Mouse (Mus musculus) sigmoid colon, adult 10 weeks (tissue): Measurements from ENCODE around the gene Polr3gl. TPM values are rescaled to one million over a fixed set of nuclear protein-coding genes. Genes with fewer than 3 reads are reported as not detected.

Experiments used
- polyA plus RNA-seq: library from polyadenylated mRNA; stranded (reverse); fragments of 350-450 nt; fragmentation: Illumina TruSeq; extraction: RNeasy Lipid Tissue Mini Kit (QIAGEN cat#74804); gene quantifications from one replicate; pipeline ENCODE4 v1.2.3, GENCODE M21; 2014; ENCODE audit warnings: low read depth, low replicate concordance

Gene Polr3gl
- 65.4 TPM for polyA plus RNA-seq

DNA sequence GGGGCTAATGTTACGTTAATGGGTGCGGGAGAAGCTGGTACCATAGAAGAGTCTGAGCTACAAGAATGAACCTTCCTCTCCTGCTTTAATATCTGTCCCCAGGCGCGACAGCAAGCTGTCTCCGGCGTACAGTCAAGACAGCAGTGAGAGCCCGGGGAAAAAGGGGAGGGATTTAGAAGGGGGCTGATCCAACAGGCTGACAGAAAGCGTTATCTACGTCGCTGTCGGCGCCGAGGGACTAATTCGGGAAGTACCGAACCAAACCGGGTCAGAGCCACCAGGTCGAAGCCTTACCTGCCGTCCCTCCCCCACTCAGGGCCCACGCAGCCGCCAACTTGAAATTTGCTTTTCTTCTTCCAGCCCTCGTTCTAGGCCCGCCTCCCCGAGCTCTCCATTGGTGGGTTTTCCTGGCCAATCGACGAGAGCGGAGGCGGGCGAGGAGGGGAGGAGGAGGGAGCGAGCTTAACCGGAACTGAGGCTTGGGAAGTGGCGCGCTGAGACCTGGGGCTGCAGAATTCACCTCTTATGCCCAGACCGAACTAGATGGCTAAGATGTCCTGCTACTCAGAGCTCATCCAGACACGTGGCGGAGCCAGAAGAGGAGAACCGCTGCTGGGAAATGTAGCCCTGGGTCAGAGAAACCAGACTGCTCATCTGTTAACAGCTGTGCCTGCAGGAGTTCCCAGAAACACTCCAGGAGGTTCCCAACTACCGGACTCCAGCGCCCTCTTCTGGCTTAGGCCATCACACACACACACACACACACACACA, at the start of gene Polr3gl:
Polr3gl (minus strand) TSS at position 392 of the 771 bp plus-strand sequence.

GRCm38 (mm10) chr3:96634928-96635879, 41.2 kb upstream of the Polr3gl start, which contains the start of the genes Pex11b and Gm42957:
TSS of gene Pex11b (plus strand) at chr3:96635376.
TSS of gene Gm42957 (plus strand) at chr3:96635474.

GRCm38 (mm10) chr3:96629729-96630600, 36.0 kb upstream of the Polr3gl start, which contains the start of gene Rbm8a:
TSS of gene Rbm8a (plus strand) at chr3:96629933.

GRCm38 (mm10) chr3:96600639-96601250, 6.8 kb upstream of the Polr3gl start, which contains the start of gene Lix1l:
TSS of gene Lix1l (plus strand) at chr3:96601149.

GRCm38 (mm10) chr3:96596228-96596707, 2.3 kb upstream of the Polr3gl start, which contains the start of gene Ankrd34a:
TSS of gene Ankrd34a (plus strand) at chr3:96596636.

DNA sequence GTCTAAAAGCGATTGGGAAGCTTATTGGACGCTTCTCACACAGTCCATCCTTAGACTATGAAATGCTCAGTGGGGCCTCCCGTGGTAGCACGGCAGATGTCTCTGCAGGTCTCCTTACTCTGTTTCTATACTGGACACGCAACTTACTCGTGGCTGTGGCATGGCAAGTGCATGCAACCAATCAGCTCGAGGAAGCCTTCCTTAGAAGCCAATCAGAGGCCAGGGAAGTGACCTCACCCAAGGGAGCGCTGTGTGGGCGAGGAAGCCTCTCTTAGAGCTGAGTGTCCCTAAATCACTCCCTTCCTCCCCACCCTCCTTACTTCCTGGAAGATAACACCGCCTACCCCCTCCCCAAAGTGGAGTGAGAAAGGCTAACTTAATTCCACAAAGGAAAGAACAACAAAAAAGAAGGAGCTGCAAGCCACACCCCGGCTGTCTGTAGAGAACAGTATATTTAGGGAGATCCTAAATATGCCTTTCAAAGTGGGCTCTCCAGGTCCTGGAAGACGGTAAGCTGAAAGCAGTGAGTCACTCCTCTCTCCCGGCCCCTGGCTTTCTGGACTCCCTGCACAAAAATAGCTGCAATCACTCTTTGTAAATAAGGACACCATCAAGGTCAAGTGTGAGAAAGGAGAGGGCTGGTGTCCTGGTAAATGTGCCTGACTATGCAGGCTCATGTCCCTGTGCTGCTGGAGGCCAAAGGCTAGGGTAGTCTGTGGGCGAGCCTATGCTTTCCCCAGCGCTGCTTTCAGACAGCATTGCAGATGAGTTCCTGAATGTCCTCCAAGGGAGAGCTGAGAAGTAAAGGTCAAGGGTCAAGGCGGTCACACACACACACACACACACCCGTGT, 17.1 kb downstream of the Polr3gl start, which contains the start of gene Gm16253:
Gm16253 (plus strand) TSS at position 295 of the 852 bp plus-strand sequence.

DNA sequence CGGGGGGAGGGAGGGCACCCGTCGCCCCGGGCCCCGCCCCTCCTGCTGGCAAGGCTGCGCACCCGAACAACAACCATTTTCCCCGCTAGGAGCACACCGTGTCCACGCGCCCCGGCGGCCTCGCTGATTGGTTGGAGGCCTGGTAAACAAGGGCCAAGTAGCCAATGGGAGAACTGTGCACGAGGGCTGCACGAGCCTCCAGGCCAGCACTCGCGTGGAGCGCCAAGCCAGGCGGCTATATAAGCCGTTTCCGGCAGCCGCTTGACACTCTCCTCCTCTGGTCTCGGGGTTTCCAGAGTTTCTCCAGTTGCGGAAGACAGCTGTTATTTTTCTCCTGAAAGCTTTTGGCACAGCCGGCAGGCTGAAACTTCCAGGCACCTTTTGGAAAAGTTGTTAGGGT, 36.3 kb downstream of the Polr3gl start, which contains the start of gene Txnip:
Txnip (plus strand) TSS at position 264 of the 400 bp plus-strand sequence.

Other genes starting within 250 kb of the Polr3gl start
- gene BC107364, start 141.9 kb downstream of the Polr3gl start, polyA plus RNA-seq, result not detected
- gene Hfe2, start 69.0 kb downstream of the Polr3gl start, polyA plus RNA-seq, result not detected
- 762 TPM for gene Txnip, start 36.2 kb downstream of the Polr3gl start, polyA plus RNA-seq
- not detected for gene Gm16253, start 17.2 kb downstream of the Polr3gl start, polyA plus RNA-seq
- gene Ankrd34a, start 2.5 kb upstream of the Polr3gl start, polyA plus RNA-seq, result not detected
- gene Lix1l, start 7.0 kb upstream of the Polr3gl start, polyA plus RNA-seq, result 15.5 TPM
- gene Rbm8a, start 35.8 kb upstream of the Polr3gl start, polyA plus RNA-seq, result 30.9 TPM
- gene Pex11b, start 41.2 kb upstream of the Polr3gl start, polyA plus RNA-seq, result 13.1 TPM
- 0.13 TPM for gene Gm42957, start 41.3 kb upstream of the Polr3gl start, polyA plus RNA-seq
- gene Itga10, start 51.4 kb upstream of the Polr3gl start, polyA plus RNA-seq, result 0.28 TPM
- 0.47 TPM for gene Ankrd35, start 76.0 kb upstream of the Polr3gl start, polyA plus RNA-seq
- gene Pias3, start 102.2 kb upstream of the Polr3gl start, polyA plus RNA-seq, result 4.9 TPM
- not detected for gene Nudt17, start 114.4 kb upstream of the Polr3gl start, polyA plus RNA-seq
- gene Polr3c, start 133.4 kb upstream of the Polr3gl start, polyA plus RNA-seq, result 28.5 TPM
- 137 TPM for gene Rnf115, start 133.5 kb upstream of the Polr3gl start, polyA plus RNA-seq
- gene Pdzk1, start 235.1 kb upstream of the Polr3gl start, polyA plus RNA-seq, result not detected
- 0.63 TPM for gene Cd160, start 235.2 kb upstream of the Polr3gl start, polyA plus RNA-seq